Mouse (Mus musculus): Measurements from ENCODE around the gene Gpcpd1. TPM values are rescaled to one million over a fixed set of nuclear protein-coding genes. Genes with fewer than 3 reads are reported as not detected.
A peak's percentile ranks its signal among the peaks of the same experiment; 100 is the strongest.

Gpcpd1 gene
- polyA plus RNA-seq, 1 experiment, result 68.5 TPM

DNA sequence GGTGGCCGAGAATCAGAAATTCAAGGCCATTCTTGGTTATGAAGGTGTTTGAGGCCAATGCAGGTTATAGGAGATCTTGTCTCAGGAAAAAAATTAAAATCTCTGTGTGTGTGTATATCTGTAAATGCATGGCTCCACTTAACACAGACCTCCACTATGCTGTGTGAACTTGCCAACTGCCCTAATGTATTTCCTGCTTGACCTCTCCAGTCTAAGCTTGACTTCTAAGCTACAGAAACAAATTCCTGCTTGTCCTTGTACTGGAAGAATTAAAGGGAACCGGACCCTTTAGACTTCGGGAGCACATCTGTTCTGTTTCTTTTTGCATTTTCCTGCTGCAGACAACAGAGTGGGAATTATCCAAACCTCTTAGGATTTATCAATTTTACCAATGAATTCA is 4.4 kb downstream of the Gpcpd1 start:
- TF ChIP-seq POLR2A (IDR thresholded peaks at IDR 0.05; ENCODE audit: borderline replicate concordance, control insufficient read depth, low read depth, low read length), result no peak
- no peak for TF ChIP-seq CTCF (IDR thresholded peaks at IDR 0.05; ENCODE audit: control insufficient read depth, insufficient read depth, low read length)
- no peak overlapping the region for H3K27ac ChIP-seq (ENCODE audit: control insufficient read depth, insufficient read depth, low read depth, low read length, poor library complexity)
- no peaks in the 10 kb centered on the region; the same call in 1 of the 2 replicates for H3K4me1 ChIP-seq (ENCODE audit: control insufficient read depth, insufficient read depth, low read length)
- H3K4me3 ChIP-seq (replicated peaks; ENCODE audit: control insufficient read depth, low read depth, low read length), result no peak overlapping the region
- WGBS, result 83% methylated on average over 3 of the region's 3 CpGs

DNA sequence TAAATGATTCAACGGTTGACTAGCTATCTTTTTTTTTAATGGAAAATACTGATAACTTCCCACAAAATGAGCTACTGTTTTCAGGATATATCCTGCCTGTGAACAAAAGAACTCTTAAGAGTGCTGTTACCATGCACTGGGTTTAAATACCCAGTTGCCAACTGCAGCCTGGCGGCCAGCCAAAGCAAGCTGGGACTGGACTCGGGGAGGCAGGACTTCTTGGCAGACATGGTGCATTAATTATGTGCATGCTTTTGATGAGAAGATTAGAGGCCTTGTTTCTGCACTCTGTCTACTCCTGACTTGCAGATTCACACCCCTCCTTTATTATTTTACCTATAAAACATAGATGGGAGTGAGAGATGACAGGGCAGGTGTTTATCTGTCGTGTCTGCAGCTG is 5.3 kb downstream of the Gpcpd1 start:
- no peak overlapping the region for H3K4me3 ChIP-seq (replicated peaks; ENCODE audit: control insufficient read depth, low read depth, low read length)
- no peak overlapping the region for H3K27ac ChIP-seq (ENCODE audit: control insufficient read depth, insufficient read depth, low read depth, low read length, poor library complexity)
- no peaks in the 10 kb centered on the region; the same call in 1 of the 2 replicates for H3K4me1 ChIP-seq (ENCODE audit: control insufficient read depth, insufficient read depth, low read length)
- TF ChIP-seq POLR2A (IDR thresholded peaks at IDR 0.05; ENCODE audit: borderline replicate concordance, control insufficient read depth, low read depth, low read length) (no peak), CTCF (IDR thresholded peaks at IDR 0.05; ENCODE audit: control insufficient read depth, insufficient read depth, low read length) (no peak)
- WGBS, result 54% methylated on average over 4 of the region's 4 CpGs

DNA sequence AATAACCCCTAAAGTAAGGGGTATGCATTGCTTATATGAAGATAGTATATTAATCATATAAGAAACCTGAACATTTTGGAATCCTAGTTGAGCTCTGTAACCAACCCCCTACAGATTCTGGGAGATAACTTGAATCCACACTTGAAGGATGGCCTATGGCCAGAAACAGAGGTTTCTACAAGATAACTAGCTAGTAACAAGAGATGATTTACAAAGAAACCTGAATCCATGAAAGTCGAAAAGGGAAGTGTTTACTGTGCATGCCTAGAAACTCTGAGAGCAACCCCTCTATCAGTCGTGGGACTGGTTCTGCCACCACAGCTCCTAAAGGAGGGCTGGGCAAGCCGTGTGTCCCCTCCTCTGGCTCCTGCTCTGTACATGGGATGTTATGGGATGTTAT is 7.8 kb downstream of the Gpcpd1 start:
- TF ChIP-seq POLR2A (IDR thresholded peaks at IDR 0.05; ENCODE audit: borderline replicate concordance, control insufficient read depth, low read depth, low read length) (no peak), CTCF (IDR thresholded peaks at IDR 0.05; ENCODE audit: control insufficient read depth, insufficient read depth, low read length) (no peak)
- WGBS, result 35% methylated on average over 3 of the region's 3 CpGs
- H3K27ac ChIP-seq (ENCODE audit: control insufficient read depth, insufficient read depth, low read depth, low read length, poor library complexity), result no peak overlapping the region

DNA sequence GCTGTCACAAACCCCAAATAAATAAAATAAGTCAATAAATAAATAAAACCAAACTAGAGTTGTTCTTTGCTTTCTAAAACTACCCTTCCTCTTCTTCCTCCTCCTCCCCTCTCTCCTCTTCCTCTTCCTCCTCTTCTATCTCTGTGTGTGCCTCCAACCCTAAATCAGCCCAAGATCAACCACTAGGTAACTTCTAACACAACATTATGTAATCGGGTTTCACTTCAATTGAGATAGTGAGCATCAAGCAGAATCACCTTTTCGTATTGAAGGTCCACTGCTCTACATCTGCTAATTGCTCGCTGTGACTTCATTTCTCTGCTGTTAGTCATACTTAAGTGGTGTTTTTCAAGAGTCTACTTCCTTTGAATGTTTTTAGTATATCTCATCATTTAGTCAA is 8.8 kb downstream of the Gpcpd1 start:
- Histone ChIP-seq H3K27ac (ENCODE audit: control insufficient read depth, insufficient read depth, low read depth, low read length, poor library complexity) (no peak overlapping the region), H3K4me1 (ENCODE audit: control insufficient read depth, insufficient read depth, low read length) (no peaks in the 10 kb centered on the region; the same call in 1 of the 2 replicates), H3K4me3 (replicated peaks; ENCODE audit: control insufficient read depth, low read depth, low read length) (no peak overlapping the region)
- WGBS, result 70% methylated on average over 3 of the region's 3 CpGs
- TF ChIP-seq CTCF (IDR thresholded peaks at IDR 0.05; ENCODE audit: control insufficient read depth, insufficient read depth, low read length) (no peak), POLR2A (IDR thresholded peaks at IDR 0.05; ENCODE audit: borderline replicate concordance, control insufficient read depth, low read depth, low read length) (no peak)

More for the DNA sequence above, 7.8 kb downstream of the Gpcpd1 start:
- Histone ChIP-seq H3K4me1 (ENCODE audit: control insufficient read depth, insufficient read depth, low read length) (no peaks in the 10 kb centered on the region; the same call in 1 of the 2 replicates), H3K4me3 (replicated peaks; ENCODE audit: control insufficient read depth, low read depth, low read length) (no peak overlapping the region)

DNA sequence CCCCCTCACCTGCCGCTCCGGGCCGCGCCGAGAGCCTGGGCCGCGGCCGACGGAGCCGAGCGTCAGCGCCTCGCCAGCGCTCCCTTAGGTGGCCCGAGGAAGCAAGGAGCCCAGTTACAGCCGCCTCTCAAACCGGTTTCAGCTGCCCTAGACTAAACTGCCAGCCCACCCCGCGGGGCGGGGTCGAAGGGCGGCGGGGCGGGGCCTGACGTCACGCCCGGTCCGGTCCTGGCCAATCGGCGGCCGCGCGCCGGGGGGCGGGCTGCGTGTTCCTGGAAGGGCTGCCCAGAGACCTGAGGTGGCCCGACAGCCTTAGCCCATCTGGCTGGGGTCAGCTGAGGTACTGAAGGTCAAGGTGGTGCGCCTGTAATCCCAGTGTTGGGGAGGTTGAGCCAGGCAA is 9.5 kb downstream of the Gpcpd1 start:
- Histone ChIP-seq H3K4me3 (replicated peaks; ENCODE audit: control insufficient read depth, low read depth, low read length) (peak overlapping the region; percentile 40), H3K27ac (ENCODE audit: control insufficient read depth, insufficient read depth, low read depth, low read length, poor library complexity) (peak overlapping the region; percentile 98), H3K4me1 (ENCODE audit: control insufficient read depth, insufficient read depth, low read length) (no peaks in the 10 kb centered on the region; the same call in 1 of the 2 replicates)
- TF ChIP-seq POLR2A (IDR thresholded peaks at IDR 0.05; ENCODE audit: borderline replicate concordance, control insufficient read depth, low read depth, low read length) (peak; percentile 84; the same call in 1 of the 2 replicates), CTCF (IDR thresholded peaks at IDR 0.05; ENCODE audit: control insufficient read depth, insufficient read depth, low read length) (peak; percentile 30; the same call in 1 of the 2 replicates)
- 1% methylated on average over 38 of the region's 38 CpGs for WGBS

DNA sequence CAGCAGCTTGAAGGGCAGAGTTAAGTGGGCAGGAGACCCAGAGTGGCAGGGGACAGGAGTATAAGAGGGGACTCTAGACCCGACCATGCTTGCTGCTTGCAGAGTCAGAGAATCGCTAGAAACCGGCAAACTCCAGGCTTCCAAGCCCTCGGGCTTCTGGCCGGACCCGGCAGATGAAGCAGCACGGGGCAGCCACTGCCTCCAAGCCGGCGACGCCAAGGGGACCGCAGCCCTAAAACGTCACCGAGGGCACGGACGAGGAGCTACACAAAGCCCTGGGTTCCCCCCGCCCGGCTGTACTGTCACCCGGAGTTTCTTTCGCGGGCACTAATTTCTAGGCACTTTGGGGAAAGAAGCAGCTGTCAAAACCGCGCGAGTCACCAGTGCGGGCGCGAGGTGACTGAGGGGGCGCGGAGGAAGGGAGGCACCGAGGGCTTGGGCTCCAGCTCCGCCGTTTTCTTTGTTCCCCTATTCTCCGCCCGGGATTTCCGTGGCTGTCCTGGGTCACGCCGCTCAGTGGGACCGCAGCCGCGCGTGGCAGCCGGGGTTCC is 10.0 kb downstream of the Gpcpd1 start:
- Histone ChIP-seq H3K4me3 (replicated peaks; ENCODE audit: control insufficient read depth, low read depth, low read length) (peak overlapping the region; percentile 76), H3K27ac (ENCODE audit: control insufficient read depth, insufficient read depth, low read depth, low read length, poor library complexity) (peak overlapping the region; percentile 98), H3K4me1 (ENCODE audit: control insufficient read depth, insufficient read depth, low read length) (no peaks in the 10 kb centered on the region; the same call in 1 of the 2 replicates)
- TF ChIP-seq CTCF (IDR thresholded peaks at IDR 0.05; ENCODE audit: control insufficient read depth, insufficient read depth, low read length) (no peak), POLR2A (IDR thresholded peaks at IDR 0.05; ENCODE audit: borderline replicate concordance, control insufficient read depth, low read depth, low read length) (peak; percentile 68; the same call in 1 of the 2 replicates)
- under 1% methylated on average over 41 of the region's 41 CpGs for WGBS

DNA sequence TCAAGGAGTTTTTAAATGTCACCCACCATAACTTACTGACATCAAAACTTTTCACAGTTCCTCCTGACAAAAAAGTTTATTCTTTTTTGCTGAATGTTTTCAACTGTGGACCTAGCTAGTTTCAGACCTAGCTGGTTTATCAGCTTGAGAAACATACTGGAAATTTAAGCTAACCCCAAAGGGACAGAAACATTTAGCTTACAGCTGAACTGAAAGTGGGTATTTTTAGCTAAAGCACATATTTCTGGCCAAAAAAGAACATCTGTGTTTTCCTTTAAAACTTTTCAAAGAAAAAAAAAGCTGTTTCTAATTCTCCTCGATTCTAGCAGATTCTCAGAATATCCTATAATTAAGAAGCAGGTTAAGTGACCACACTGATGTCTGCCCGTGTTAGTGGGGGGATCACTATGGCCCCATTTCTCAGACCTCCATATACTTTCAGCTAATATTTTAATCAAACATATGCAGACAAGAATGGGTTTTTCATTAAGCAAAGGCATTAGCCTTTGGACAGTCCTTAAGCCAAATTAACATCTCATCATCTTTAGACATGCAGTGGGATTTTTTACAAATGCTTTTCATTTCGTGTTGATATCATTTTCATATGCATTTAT is 10.9 kb downstream of the Gpcpd1 start:
- H3K4me1 ChIP-seq (ENCODE audit: control insufficient read depth, insufficient read depth, low read length), result no peaks in the 10 kb centered on the region; the same call in 1 of the 2 replicates
- 12% methylated on average over 3 of the region's 3 CpGs for WGBS

DNA sequence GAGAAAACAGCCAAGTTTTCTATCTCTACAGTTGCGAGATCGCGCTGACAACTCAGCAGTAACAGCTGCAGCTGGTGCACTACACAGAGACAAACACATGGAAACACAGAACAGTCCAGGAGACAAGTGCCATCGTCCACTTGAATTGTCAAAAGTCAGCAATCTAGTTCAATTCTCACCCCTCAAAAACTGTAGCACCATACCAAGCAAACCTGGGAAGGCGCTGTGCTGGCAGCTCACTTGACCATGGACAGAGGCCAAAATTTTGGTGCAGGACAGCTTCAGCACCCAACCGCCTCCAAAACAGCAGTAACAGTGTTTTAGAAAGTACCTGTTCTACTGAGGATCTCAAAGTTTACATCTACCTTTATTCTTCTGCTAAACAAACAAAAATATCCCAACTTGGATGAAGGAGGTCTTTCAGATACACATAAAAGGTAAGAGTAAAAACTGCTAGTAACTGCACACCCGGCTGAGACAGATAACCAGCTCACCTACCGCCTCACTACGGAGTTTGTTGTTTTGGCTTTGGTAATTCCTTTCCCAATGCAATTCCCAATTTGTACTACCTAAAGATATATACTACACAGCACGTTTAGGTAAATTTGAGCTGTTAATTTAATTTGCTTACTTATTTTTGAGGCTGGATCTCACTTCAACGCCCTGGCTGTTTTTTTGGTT is 11.6 kb downstream of the Gpcpd1 start:
- no peaks in the 10 kb centered on the region; the same call in 1 of the 2 replicates for H3K4me1 ChIP-seq (ENCODE audit: control insufficient read depth, insufficient read depth, low read length)
- H3K4me3 ChIP-seq (replicated peaks; ENCODE audit: control insufficient read depth, low read depth, low read length), result peak overlapping the region; percentile 58
- TF ChIP-seq POLR2A (IDR thresholded peaks at IDR 0.05; ENCODE audit: borderline replicate concordance, control insufficient read depth, low read depth, low read length), result no peak
- TF ChIP-seq CTCF (IDR thresholded peaks at IDR 0.05; ENCODE audit: control insufficient read depth, insufficient read depth, low read length), result no peak
- 38% methylated on average over 11 of the region's 11 CpGs for WGBS
- H3K27ac ChIP-seq (ENCODE audit: control insufficient read depth, insufficient read depth, low read depth, low read length, poor library complexity), result peak overlapping the region; percentile 70

More for the DNA sequence above, 10.9 kb downstream of the Gpcpd1 start:
- TF ChIP-seq CTCF (IDR thresholded peaks at IDR 0.05; ENCODE audit: control insufficient read depth, insufficient read depth, low read length), result no peak
- H3K4me3 ChIP-seq (replicated peaks; ENCODE audit: control insufficient read depth, low read depth, low read length), result peak overlapping the region; percentile 28
- no peak overlapping the region for H3K27ac ChIP-seq (ENCODE audit: control insufficient read depth, insufficient read depth, low read depth, low read length, poor library complexity)

All from bone marrow, adult 2 months (tissue).